Mouse (Mus musculus) embryo, embryonic 10 days (tissue): ENCODE results near the gene Mrpl51.

Experiments used
- DNase-seq: peaks from one replicate; pipeline ENCODE4 v3.0.0-alpha.2; 2015; ENCODE audit warnings: low spot score

Gene Mrpl51

DNA sequence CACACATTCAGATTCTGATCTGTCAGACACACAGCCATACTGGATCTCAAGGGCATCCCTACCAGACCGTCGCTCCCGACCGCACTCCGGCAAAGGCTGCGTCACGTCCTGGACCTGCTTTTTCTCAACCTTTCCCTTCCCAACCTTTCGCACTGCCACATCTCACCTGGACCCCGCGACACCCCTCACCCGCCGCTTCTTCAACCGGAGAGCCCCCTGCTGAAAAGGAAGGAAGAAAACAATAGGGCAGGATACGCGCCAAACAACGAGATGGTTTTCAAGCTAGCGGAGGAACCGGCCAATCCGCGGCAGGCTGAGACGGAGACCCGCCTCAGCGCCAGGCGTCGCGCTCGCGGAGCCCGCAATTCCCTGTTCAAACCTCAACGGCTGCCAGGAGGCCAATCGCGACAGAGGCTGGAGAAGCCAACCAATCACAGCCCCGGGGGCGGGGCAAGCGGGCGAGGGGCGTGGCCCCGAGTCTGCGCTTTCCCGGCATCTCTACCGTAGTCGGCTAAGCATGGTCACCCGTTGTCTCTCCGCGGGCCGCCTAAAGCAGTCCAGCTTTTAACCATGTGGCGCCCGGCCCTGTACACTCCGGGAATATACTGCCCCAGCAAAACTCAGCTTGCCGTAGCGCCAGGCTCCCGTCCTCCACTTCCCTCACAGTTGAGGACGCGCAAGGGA lies at the start of gene Mrpl51, which contains the start of gene Ncapd2:
Gene Mrpl51 (plus strand): TSS at position 470 of the 684 bp plus-strand sequence.
Gene Ncapd2 (minus strand): TSS at position 370 of the 684 bp plus-strand sequence.
- DNase-seq = peak; percentile 98

- no peak for DNase-seq
Measured at GRCm38 (mm10) chr6:125142436-125142835, 49.2 kb upstream of the Mrpl51 start.

GRCm38 (mm10) chr6:125143128-125143527 lies 48.5 kb upstream of the Mrpl51 start:
- DNase-seq = no peak

DNA sequence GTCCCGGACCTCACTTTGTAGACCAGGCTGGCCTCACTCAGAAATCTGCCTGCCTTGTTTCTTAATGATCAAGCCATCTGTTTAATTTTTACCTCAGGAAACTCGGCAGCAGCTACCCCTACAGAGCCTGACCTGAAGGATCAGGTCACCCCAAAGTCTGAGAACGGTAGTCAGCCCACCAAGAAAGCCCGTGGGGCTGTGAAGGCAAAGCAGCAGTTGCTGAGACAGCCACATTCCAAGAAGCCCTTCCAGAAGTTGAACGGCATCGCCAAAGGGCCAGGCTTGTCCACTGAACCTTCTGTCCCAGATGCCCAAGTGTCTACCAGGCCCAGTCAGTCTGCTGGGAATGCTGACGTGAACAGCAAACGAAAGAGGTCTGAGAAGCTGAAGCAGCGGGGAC lies 47.7 kb upstream of the Mrpl51 start:
- DNase-seq = no peak

- peak; percentile 97 for DNase-seq
Measured at GRCm38 (mm10) chr6:125145001-125145400, 46.6 kb upstream of the Mrpl51 start, which contains the start of gene Iffo1. Iffo1 (plus strand) TSS chr6:125145241.

- no peak for DNase-seq
Measured at GRCm38 (mm10) chr6:125145479-125145951, 46.1 kb upstream of the Mrpl51 start.

- no peak for DNase-seq
Measured at GRCm38 (mm10) chr6:125146148-125146547, 45.5 kb upstream of the Mrpl51 start.

- DNase-seq = no peak
Measured at GRCm38 (mm10) chr6:125146797-125147196, 44.8 kb upstream of the Mrpl51 start.

GRCm38 (mm10) chr6:125147329-125147728 lies 44.3 kb upstream of the Mrpl51 start:
- DNase-seq = no peak

- no peak for DNase-seq
Measured at GRCm38 (mm10) chr6:125148251-125148925, 43.2 kb upstream of the Mrpl51 start.

DNA sequence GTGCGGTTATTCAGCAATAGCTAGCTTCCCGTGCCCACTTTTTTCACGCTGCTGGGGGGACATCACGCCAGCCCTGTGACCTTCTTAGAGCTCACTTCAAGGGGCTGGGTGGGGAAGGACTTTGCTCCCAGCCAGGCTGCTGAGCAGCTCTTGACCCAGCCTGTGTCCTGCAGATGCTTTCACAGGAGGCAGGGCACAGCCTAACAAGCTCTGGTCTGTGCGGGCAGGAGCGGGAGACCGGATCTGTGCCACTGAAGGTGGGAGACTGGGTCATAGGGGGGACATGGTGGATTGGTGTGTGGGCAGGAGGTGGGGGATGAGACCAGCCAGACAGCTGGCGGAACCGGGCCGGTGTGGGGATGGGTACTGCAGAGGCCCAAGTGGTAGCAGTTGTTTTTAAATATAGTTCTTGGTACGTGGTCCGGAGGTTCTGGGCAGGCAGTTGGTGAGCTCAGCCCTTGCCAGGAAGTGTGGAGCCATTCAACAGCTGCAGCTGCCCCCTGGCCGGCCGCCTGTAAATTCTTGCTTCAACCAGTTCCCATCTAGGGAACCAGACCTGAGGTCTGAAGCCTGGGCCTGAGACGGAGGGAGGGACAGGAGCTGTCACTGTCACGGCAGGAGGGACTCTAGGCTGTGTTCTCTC lies 42.6 kb upstream of the Mrpl51 start:
- DNase-seq = no peak

DNA sequence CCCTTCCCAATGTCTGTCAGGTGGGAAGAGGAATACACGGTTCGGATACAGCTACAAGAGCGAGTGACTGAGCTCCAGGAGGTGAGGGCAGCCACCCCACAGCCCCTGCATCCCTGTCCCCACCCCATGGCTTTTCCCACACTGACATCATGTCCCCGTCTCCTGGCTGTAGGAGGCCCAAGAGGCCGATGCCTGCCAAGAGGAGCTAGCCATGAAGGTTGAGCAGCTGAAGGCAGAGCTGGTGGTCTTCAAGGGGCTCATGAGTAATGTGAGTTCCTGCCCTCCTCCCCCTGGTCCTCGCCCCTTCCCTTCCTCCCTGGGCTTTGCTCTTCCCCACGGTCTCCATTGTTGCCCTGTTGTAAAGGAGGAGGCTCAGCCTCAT lies 42.0 kb upstream of the Mrpl51 start:
- no peak for DNase-seq

- DNase-seq = no peak
Measured at GRCm38 (mm10) chr6:125152212-125153017, 39.2 kb upstream of the Mrpl51 start.

- no peak for DNase-seq
Measured at GRCm38 (mm10) chr6:125153018-125153389, 38.6 kb upstream of the Mrpl51 start.

GRCm38 (mm10) chr6:125153682-125154081 lies 37.9 kb upstream of the Mrpl51 start:
- no peak for DNase-seq

DNA sequence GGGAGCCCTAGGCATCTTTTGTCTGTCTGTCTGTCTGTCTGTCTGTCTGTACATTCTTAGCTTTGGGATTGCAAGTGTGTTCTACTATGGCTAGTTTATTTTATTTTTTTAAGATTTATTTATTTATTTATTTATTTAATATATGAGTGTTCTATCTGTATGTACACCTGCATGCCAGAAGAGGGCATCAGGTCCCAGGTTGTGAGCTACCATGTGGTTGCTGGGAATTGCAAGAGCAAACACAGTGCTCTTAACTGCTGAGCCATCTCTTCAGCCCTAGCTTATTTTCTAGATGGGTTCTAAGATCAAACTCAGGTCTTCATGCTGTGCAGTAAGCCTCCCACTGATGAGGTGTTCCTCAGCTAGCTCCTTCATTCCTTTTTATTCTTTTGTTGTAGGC lies 37.1 kb upstream of the Mrpl51 start:
- peak; percentile 53 for DNase-seq

- DNase-seq = no peak
Measured at GRCm38 (mm10) chr6:125155262-125155661, 36.3 kb upstream of the Mrpl51 start.

- no peak for DNase-seq
Measured at GRCm38 (mm10) chr6:125156491-125156890, 35.1 kb upstream of the Mrpl51 start.

DNA sequence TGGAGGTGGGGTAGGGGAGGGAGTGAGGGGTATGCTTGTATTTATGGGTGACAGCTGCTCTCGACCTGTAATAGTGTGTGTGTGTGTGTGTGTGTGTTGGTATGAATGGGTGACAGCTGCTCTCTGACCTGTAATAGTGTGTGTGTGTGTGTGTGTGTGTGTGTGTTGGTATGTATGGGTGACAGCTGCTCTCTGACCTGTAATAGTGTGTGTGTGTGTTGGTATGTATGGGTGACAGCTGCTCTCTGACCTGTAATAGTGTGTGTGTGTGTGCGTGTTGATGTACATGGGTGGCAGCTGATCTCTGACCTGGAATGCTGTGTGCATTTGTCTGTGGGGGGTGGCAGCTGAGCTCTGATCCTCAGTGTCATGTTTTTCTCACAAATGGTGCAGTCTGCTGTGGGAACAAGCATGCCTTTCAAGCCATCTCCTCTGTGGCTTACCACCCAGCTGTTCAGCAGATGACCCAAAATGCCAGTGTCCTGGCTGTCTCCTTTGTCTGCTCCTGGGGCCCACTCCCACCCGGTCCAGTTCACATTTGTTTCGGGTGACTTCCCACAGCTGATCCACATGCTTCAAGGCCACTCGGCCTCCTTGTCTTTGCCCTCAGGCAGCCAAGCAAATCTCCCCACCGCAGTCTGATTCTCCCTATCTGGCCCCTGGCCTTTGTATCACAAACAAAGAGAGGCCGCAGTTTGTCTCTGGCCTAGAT lies 34.5 kb upstream of the Mrpl51 start:
- peak; percentile 73 for DNase-seq

DNA sequence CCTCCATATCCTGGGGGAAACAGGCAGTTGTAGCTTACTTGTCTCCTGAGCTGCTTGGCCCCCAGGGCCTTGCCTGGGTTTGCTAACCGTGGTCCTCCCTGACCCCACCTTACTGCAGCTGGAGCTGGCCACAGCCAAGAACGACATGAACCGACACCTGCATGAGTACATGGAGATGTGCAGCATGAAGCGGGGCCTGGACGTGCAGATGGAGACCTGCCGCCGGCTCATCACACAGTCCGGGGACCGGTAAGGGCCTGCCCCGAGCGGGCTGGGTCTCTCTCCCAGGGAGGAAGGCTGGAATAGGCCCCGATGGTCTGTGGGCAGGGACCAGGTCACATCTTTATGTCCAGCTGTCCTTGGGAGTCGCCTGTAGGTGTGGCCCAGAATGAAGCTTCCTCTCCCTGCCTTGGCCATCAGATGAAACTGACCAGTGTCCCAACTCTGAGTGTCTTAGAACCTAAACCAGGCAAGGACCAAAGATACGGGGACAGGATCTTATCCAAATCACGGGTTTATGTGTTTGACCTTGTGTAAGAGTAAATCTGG lies 32.6 kb upstream of the Mrpl51 start:
- no peak for DNase-seq
